Mouse (Mus musculus) liver, adult 2 months (tissue): ENCODE measurements around the gene Atp6v1e2. TPM values are rescaled to one million over a fixed set of nuclear protein-coding genes. Genes with fewer than 3 reads are reported as not detected.

Source experiments
- DNase-seq: peaks from one replicate; pipeline ENCODE4 v3.0.0-alpha.2; 2011; ENCODE audit warnings: low read depth, low spot score; ENCODE audit errors: extremely low read depth
- H3K27ac ChIP-seq: fragments of 200-500 bp; replicated peaks from 2 replicates; pipeline ENCODE4 v1.5.1; 2012; ENCODE audit warnings: low read depth, mild to moderate bottlenecking, control low read depth, inconsistent platforms, low read length; ENCODE audit not compliant: insufficient read depth
- H3K27me3 ChIP-seq: fragments of 200-500 bp; 2 replicates; pipeline ENCODE4 v1.6.1; 2012; ENCODE audit warnings: mild to moderate bottlenecking, moderate library complexity, low read length, inconsistent platforms; ENCODE audit not compliant: control insufficient read depth, insufficient read depth
- H3K36me3 ChIP-seq: fragments of 200-500 bp; 2 replicates; pipeline ENCODE4 v1.6.1; 2012; ENCODE audit warnings: low read length, inconsistent platforms; ENCODE audit not compliant: control insufficient read depth, insufficient read depth
- H3K4me1 ChIP-seq: fragments of 200-500 bp; 2 replicates; pipeline ENCODE4 v1.6.1; 2011; ENCODE audit warnings: low read length; ENCODE audit not compliant: control insufficient read depth, insufficient read depth
- H3K4me3 ChIP-seq: fragments of 200-500 bp; 2 replicates; pipeline ENCODE4 v1.5.1; 2011; ENCODE audit warnings: low read depth, mild to moderate bottlenecking, control low read depth, low read length, moderate library complexity; ENCODE audit not compliant: insufficient read depth
- H3K79me2 ChIP-seq: fragments of 200-500 bp; 2 replicates; pipeline ENCODE4 v1.6.1; 2012; ENCODE audit warnings: inconsistent platforms, mild to moderate bottlenecking, low read length, moderate library complexity; ENCODE audit not compliant: control insufficient read depth, insufficient read depth
- H3K9ac ChIP-seq: fragments of 200-500 bp; 2 replicates; pipeline ENCODE4 v1.6.1; 2012; ENCODE audit warnings: low read depth, mild to moderate bottlenecking, control low read depth, inconsistent platforms, low read length
- CTCF ChIP-seq: fragments of 200-500 bp; IDR thresholded peaks from 2 replicates; pipeline ENCODE4 v1.5.1; 2011; ENCODE audit warnings: low read depth, low read length, control low read depth
- POLR2A ChIP-seq: fragments of 200-500 bp; IDR thresholded peaks from 2 replicates; pipeline ENCODE4 v1.6.1; 2011; ENCODE audit warnings: low read length, control low read depth; ENCODE audit not compliant: insufficient read depth; ENCODE audit errors: extremely low read depth
- WGBS: fragments of 180-500 bp; shearing (Covaris S2); methylation state at CpG from one replicate; pipeline ENCODE4 v1.1.7; 2018; 5-methylcytosine and 5-hydroxymethylcytosine counted together
- polyA plus RNA-seq: library from polyadenylated mRNA; depleted of rRNA; stranded (reverse); fragments of >200 nt; gene quantifications from 2 replicates; pipeline ENCODE4 v1.2.3, GENCODE M21; 2012; rRNA removed
- total RNA-seq: library from RNA; depleted of rRNA; stranded (reverse); fragments of >200 nt; gene quantifications from 2 replicates; pipeline ENCODE4 v1.2.3, GENCODE M21; 2014; rRNA removed

Gene Atp6v1e2
- total and polyA plus RNA-seq, 2 experiments = not detected

GRCm38 (mm10) chr17:86897486-86898165 lies 50.1 kb downstream of the Atp6v1e2 start:
- H3K79me2 ChIP-seq = no peaks in the 10 kb centered on the region
- H3K27me3 ChIP-seq = no peaks in the 10 kb centered on the region
- no peak overlapping the region for H3K9ac ChIP-seq
- WGBS = over 99% methylated on average over 6 of the region's 6 CpGs
- no peak for DNase-seq
- H3K36me3 ChIP-seq = no peaks in the 10 kb centered on the region
- no peaks in the 10 kb centered on the region for H3K4me1 ChIP-seq
- H3K4me3 ChIP-seq = no peak overlapping the region
- TF ChIP-seq CTCF (no peak), POLR2A (no peak)
- H3K27ac ChIP-seq = no peak overlapping the region

DNA sequence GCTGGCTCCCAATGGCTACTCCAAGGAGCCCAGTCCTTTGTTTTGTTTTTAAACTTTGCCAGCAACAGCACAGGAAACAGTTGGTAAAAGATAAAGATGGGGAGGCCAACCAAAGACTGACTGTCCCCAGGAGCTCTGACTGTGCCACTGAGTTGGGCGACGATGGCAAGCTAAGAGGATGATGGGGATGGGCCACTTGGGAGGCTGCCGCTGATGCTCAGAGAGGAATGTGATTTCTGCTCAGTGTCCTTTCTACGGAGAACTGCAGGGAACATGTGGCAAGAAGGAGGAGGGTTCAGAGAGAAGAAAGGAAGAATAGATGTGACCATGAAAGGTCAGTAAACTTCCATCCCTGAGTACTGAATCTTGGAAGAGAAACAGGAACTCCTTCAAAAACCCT lies 52.5 kb downstream of the Atp6v1e2 start:
- H3K4me1 ChIP-seq = no peaks in the 10 kb centered on the region
- H3K9ac ChIP-seq = no peak overlapping the region
- no peaks in the 10 kb centered on the region for H3K79me2 ChIP-seq
- no peaks in the 10 kb centered on the region for H3K36me3 ChIP-seq
- DNase-seq = no peak
- no peaks in the 10 kb centered on the region for H3K27me3 ChIP-seq
- no peak overlapping the region for H3K27ac ChIP-seq
- H3K4me3 ChIP-seq = no peak overlapping the region
- 91% methylated on average over 4 of the region's 4 CpGs for WGBS
- TF ChIP-seq CTCF (no peak), POLR2A (no peak)

Other genes with a start within 250 kb of the Atp6v1e2 start
- gene Epas1, start 194.2 kb downstream of the Atp6v1e2 start, total RNA-seq = 41.3 and 59.0 TPM in 2 replicates
- gene Epas1, start 194.2 kb downstream of the Atp6v1e2 start, polyA plus RNA-seq = 34.8 and 39.4 TPM in 2 replicates
- gene Tmem247, start 30.5 kb downstream of the Atp6v1e2 start, total RNA-seq = not detected in 2 replicates
- not detected in 2 replicates for gene Tmem247, start 30.5 kb downstream of the Atp6v1e2 start, polyA plus RNA-seq
- 5.2 and 5.7 TPM in 2 replicates for gene Rhoq, start 15.2 kb upstream of the Atp6v1e2 start, total RNA-seq
- gene Rhoq, start 15.2 kb upstream of the Atp6v1e2 start, polyA plus RNA-seq = 3.2 and 4.1 TPM in 2 replicates
- gene Pigf, start 77.5 kb upstream of the Atp6v1e2 start, total RNA-seq = 9.1 and 10.9 TPM in 2 replicates
- 2.5 and 3.2 TPM in 2 replicates for gene Pigf, start 77.5 kb upstream of the Atp6v1e2 start, polyA plus RNA-seq
- gene Cript, start 77.7 kb upstream of the Atp6v1e2 start, total RNA-seq = 26.6 and 26.9 TPM in 2 replicates
- gene Cript, start 77.7 kb upstream of the Atp6v1e2 start, polyA plus RNA-seq = 7.4 and 9.7 TPM in 2 replicates
- 4.8 and 5.2 TPM in 2 replicates for gene Socs5, start 159.8 kb upstream of the Atp6v1e2 start, total RNA-seq
- gene Socs5, start 159.8 kb upstream of the Atp6v1e2 start, polyA plus RNA-seq = 2.4 and 2.9 TPM in 2 replicates